Mouse (Mus musculus): ENCODE measurements around the gene Lpcat2.

Lpcat2 gene

DNA sequence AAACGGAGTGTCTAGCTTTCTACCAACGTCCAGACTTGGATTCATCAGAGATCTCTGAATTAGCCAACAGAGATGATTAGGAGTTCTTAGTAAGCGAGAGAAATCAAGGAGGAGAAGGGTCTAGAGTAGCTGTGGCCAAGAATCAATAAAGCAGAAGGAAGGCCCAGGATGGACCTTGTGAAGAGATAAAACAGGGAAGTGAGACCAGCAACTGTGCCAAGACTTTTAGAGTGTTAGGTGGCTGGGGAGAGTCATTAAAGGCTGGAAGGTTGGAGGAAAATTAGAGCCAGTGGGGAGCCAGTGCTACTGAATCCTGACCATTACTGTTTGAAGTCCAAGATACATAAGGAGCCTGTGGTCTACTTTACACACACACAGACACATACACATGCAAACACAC is 56.3 kb downstream of the Lpcat2 start:
- no peak for DNase-seq

DNA sequence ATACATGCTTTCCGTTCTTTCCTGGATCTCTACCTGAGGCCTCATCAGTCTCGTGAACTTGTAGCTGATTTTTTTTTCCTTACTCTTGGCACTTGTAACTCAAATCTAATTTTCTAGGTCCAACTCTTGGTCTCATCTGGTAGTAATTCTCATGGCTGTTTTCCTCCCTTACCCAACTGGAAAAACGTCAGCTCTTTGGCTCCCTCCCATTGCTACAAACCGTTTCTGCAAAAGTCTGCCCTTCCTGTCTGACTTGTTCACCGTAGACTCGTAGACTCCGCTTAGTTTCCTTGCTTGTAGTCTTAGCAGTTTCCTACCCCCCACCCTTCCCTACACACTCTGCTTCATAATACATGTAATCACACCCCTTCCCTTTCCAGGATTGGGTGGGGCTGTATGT is 58.3 kb downstream of the Lpcat2 start:
- no peak for DNase-seq

DNA sequence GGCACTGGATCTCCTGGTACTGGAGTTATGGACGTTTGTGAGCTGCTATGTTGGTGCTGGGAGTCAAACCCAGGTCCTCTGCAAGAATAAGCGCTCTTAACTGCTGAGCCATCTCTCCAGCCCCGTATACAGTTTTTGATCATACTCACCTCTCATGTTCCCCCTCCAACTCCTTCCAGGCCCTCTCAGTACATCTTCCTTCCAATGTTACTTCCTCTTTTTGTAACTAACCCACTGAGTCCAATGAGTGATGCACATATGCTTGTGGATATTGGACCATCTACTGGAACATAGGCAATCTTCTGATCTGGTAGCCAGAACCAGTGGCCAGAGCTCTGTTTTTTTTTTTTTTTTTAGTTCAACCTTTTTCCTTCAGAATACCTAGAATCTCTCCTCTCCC is 60.9 kb downstream of the Lpcat2 start:
- DNase-seq: no peak

DNA sequence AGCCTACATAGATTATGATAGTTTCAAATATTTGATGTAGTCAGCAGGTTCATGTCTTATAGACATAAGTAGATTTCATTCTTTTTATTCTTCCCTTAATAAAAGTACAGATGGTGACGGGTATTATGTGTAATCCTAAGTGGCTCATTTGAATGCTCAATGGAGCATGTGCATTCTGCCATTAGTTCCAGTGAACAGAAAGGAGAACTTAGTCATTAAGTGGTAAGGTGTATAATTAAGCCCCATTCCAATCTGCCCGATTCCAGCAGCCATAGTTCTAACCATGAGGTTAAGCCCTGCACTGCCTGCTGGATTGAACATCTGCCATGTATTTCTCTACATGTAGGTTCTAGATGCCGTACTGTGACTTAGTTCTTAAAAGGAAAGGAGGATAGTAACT is 66.6 kb downstream of the Lpcat2 start:
- DNase-seq: no peak

DNA sequence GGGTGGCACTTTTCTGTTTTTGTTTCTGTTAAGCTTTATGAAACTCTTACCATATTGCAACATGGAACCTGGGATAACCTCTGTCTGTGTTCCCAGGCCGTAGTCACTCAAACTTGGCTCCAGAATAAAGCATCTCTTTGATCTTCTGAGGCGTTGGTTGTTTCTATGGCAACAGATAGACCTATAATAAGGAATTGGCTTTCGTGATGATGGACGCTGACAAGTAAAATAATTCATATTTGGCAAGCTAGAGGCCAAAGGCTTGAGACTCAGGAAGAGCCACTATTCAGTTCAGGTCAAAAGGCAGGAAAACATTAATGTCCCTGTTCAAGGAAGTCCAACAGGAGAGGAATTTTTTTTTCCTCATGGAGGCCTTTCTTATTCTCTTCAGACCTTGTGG is 73.8 kb downstream of the Lpcat2 start:
- DNase-seq: no peak

DNA sequence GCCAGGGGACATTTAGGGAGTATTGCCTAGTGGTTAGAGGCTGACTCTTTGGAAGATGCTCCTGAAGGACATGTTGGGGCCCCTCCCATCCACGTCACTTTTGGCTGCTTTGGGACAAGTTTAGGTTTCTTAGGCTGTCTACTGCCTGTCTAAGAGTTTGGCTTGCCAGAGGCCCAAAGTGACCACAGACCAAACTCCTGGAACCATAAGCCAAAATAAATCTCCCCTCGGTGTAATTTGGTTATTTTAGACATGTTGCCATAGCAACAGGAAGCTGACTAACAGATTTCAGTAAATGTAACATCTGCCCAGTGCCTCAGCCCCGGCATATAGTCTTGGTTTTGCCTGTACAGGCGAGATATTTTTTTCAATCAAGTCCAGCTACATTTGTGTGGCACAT is 82.9 kb downstream of the Lpcat2 start:
- DNase-seq: no peak

DNA sequence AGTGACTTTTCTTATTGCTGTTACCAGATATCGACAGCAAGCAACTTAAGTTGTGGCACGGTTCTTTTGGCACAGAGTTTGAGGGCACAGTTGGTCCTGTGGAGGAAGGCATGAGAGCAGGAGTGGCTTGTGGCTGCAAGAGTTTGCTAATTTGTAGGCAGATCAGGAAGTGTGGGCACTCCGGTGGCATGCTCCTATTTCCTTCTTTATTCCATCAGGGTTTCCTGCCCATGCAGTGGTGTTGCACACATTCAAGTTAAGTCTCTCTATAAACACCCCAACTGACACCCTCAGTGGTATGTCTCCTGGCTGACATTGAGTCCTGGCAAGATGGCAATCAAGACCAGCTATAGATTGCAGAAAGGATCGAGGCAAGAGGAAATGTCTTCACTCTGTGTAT is 93.9 kb downstream of the Lpcat2 start:
- DNase-seq: no peak

DNA sequence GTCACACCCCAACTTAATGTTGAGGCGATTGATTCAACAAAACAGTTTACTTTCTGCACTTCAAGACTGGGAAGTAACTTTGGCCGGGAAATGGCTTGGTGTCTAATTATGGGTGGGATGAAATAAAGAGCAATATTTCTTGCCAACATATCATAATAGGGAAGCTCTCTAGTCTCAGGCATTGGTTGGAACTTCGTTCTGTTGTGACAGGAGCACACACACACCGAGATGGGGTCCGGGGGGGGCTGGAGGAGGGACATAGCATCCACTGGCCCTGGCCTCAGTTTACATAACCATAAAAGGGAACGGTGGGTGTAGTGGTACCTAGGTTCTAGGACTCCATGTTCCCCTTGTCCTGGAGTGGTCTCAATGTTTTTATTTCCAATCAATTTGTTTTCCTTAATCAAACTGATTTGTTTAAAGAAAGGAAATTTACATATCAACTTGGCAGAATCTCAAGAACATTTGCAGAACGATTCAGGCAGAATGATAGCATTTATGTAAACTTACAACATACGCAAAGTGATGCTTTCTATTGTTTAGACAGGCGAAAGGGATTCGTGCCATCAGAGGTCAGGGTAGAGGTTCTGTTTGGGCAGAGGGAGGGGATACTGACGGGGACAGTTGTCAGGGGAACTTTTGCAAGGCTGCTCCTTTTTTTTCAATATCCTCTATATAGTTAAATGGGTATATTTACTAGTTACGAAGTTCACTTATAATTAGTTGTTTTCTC is 95.7 kb downstream of the Lpcat2 start:
- DNase-seq: no peak

DNA sequence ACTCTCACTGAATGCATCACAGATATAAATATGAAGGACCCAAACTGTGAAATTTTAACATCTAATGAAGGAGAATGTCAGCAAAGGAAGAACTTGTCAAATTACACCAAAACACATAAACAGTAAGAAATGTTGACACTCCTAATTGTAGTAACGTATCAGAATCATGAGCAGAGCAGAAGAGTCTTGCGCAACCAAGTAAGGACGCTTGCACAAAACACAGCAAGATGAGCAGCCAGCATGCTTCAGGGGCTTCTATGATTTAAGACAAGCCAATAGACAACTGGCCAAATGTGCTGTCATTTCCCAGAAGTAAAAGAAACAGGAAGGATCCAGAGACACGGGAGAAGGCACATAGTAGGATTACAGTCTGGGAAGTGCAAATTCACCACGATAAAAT is 98.9 kb downstream of the Lpcat2 start:
- no peak for DNase-seq

DNA sequence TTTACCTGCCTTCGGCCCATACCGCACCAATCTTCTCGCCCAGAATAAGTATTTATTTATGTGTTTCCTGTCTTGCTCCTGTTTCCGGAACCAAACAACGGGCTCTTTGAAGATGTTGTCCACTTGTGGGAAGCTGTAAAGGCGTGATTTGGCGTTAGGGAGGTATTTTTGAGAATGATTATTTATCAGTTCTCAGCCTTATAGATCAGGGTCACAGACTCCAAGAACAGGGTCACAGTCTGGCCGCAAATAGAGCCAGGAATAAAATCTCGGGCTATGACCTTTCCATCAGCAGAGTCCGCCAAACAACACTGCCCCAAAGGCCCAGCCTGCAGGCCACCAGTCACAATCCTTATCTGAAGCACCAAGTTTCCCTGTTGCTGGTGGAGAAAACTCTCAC is 104.6 kb downstream of the Lpcat2 start, which contains the start of gene Slc6a2:
Slc6a2 (plus strand) TSS at position 301 of the 400 bp plus-strand sequence.
- no peak for DNase-seq

DNA sequence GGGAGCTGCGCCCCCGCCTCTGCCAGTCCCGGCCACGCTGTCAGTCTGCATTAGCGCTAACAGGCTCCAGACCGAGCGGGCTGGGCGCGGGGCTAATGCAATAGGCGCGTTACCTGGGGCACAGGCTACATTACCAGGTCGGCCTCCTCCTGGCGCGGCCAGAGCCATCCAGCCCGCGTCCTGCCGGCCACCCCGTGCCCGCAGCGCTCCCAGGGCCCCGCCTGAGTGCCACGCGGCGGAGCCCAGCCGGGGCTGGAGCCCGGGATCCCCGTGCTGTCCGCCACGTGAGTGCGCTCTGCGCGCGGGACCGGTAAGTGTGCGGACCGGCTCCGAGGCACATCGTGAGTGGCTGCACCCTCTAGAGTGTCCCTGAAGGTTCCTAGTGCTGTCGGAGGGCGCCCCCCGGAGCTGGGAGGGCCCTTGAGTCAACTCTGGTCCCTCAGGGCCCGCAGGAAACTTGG is 105.3 kb downstream of the Lpcat2 start:
- DNase-seq: no peak

DNA sequence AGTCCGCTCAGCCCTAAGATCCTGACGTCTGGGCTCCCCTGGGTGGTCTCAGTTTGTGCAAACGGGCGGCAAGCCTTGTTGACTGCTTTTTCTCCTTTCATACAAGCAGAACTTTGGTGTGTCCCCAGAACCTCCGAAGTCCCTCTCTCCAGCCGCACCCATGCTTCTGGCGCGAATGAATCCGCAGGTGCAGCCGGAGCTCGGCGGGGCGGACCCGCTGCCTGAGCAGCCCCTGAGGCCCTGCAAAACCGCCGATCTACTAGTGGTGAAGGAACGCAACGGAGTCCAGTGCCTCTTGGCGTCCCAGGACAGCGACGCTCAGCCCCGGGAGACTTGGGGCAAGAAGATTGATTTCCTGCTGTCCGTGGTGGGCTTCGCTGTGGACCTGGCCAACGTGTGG is 105.9 kb downstream of the Lpcat2 start:
- DNase-seq: no peak

DNA sequence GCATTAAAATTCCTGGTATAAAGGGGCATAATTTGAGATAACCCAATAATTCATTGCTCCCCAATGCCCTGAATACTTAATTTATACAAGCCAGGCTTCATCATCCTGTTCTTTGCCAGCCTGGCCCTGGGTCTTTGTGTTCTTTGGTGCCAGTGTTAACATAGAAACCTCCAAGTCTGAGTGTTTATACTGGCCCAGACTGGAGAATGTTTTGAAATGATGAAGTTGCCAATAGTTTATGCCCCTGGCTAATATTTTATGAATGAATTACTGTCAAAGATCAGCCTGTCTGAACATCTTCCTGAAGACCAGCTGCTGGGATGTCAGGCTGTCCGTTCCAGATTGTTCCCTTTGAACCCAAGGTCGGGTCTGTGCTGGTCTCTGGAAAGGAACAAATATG is 109.4 kb downstream of the Lpcat2 start:
- DNase-seq: no peak
